Mouse (Mus musculus) forebrain, embryonic 14.5 days (tissue): ENCODE measurements around the gene Nol10. TPM values are rescaled to one million over a fixed set of nuclear protein-coding genes. Genes with fewer than 3 reads are reported as not detected.
"Not testable (repeated sequence)": the region's sequence is repeated elsewhere in the genome, so short reads cannot be mapped to it uniquely, and the experiment has no call there.

Source experiments
- ATAC-seq: fragments of 200-750 bp; cut with Nextera tagmentation; 2 replicates; pipeline ENCODE4 v1.8.0; 2017; ENCODE audit warnings: mild to moderate bottlenecking, moderate library complexity
- DNase-seq: peaks from one replicate; pipeline ENCODE4 v3.0.0-alpha.2; 2015; ENCODE audit warnings: low spot score
- H3K27ac ChIP-seq: fragments of 300-500 bp; sonication (generic); 2 replicates; pipeline ENCODE4 v1.5.1; 2014; ENCODE audit warnings: low read depth, mild to moderate bottlenecking, control low read depth, low read length, moderate library complexity
- H3K27me3 ChIP-seq: fragments of 300-500 bp; sonication (generic); replicated peaks from 2 replicates; pipeline ENCODE4 v1.6.1; 2014; ENCODE audit warnings: low read length, control low read depth, mixed read lengths; ENCODE audit not compliant: control insufficient read depth, insufficient read depth
- H3K36me3 ChIP-seq: fragments of 300-500 bp; sonication (generic); 2 replicates; pipeline ENCODE4 v1.6.1; 2014; ENCODE audit warnings: low read length, control low read depth; ENCODE audit not compliant: control insufficient read depth, insufficient read depth
- H3K4me1 ChIP-seq: fragments of 300-500 bp; sonication (generic); 2 replicates; pipeline ENCODE4 v1.6.1; 2014; ENCODE audit warnings: antibody characterized with exemption, low read length, control low read depth; ENCODE audit not compliant: control insufficient read depth, insufficient read depth
- H3K4me2 ChIP-seq: fragments of 300-500 bp; sonication (generic); 2 replicates; pipeline ENCODE4 v1.6.1; 2014; ENCODE audit warnings: mild to moderate bottlenecking, control low read depth, low read length
- H3K4me3 ChIP-seq: fragments of 300-500 bp; sonication (generic); 2 replicates; pipeline ENCODE4 v1.5.1; 2014; ENCODE audit warnings: low read depth, low read length, control low read depth
- H3K9ac ChIP-seq: fragments of 300-500 bp; sonication (generic); 2 replicates; pipeline ENCODE4 v1.6.1; 2014; ENCODE audit warnings: mild to moderate bottlenecking, low read length, control low read depth, moderate library complexity
- H3K9me3 ChIP-seq: fragments of 300-500 bp; sonication (generic); replicated peaks from 2 replicates; pipeline ENCODE4 v1.6.1; 2016; ENCODE audit warnings: low read length, control low read depth, mixed read lengths; ENCODE audit not compliant: control insufficient read depth
- WGBS: fragments of 180-500 bp; shearing (Covaris S2); extraction: QIAGEN DNeasy Blood & Tissue Kit; methylation state at CpG from one replicate; pipeline ENCODE4 v1.1.7; 2014; 5-methylcytosine and 5-hydroxymethylcytosine counted together
- polyA plus RNA-seq: library from polyadenylated mRNA; unstranded; fragments of >200 nt; fragmentation: Nextera tagmentation; extraction: Ambion mirVana; gene quantifications from 2 replicates; pipeline ENCODE4 v1.2.1, GENCODE M21; 2014

Nol10 gene
- polyA plus RNA-seq, 1 experiment from 2014 or later, result 19.5 TPM

DNA sequence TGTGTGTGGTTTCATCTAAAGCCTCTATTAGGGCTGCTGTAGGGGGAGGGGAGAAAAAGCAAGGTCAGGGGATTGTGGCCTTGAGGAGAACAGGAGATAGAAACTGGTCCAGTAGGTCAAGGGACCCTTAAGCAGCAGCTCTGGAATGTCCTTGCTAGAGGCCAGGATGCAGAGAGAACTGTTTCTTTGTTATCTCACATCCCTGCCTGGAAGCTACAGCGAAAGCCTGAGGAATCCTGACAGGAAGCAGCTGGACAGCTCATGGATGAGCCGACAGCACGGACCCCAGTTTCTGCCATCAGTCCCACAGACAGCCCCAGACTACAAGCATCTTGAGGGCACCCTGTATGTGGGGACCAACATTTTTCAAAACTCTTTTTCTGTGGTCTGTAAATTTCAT, 120.1 kb downstream of the Nol10 start:
- no peaks in the 10 kb centered on the region for H3K9me3 ChIP-seq
- H3K4me2 ChIP-seq, result no peak overlapping the region
- H3K4me3 ChIP-seq, result no peak overlapping the region
- H3K36me3 ChIP-seq, result no peaks in the 10 kb centered on the region
- no peaks in the 10 kb centered on the region for H3K4me1 ChIP-seq
- H3K9ac ChIP-seq, result no peak overlapping the region
- WGBS, result 86% methylated on average over 3 of the region's 3 CpGs
- no peak overlapping the region for H3K27ac ChIP-seq
- ATAC-seq, result no peak
- no peaks in the 10 kb centered on the region for H3K27me3 ChIP-seq
- DNase-seq, result no peak

DNA sequence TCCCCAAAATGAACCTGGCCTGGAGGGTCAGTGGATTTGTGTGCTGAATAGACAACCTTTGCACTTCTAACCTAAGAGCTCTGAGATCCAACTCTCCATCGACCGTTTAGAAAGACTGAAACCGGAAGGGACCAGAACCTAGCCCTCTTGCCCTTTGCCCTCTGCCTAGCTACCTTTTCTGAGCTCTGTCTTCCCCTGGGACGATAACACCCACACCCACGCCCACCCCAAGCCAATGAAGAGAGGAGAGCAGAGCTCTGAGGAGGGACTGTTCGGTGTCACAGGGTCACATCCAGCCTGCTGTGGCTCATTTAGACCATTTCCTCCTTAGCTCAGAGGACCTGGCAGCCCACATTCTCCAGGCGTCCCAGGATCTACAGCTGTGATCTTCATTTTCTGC, 121.6 kb downstream of the Nol10 start:
- ATAC-seq (no peak), DNase-seq (no peak)
- no peaks in the 10 kb centered on the region for H3K27me3 ChIP-seq
- no peak overlapping the region for H3K4me2 ChIP-seq
- H3K36me3 ChIP-seq, result no peaks in the 10 kb centered on the region
- no peak overlapping the region for H3K27ac ChIP-seq
- H3K4me3 ChIP-seq, result no peak overlapping the region
- H3K9ac ChIP-seq, result no peak overlapping the region
- WGBS, result 90% methylated on average over 7 of the region's 7 CpGs
- H3K4me1 ChIP-seq, result no peaks in the 10 kb centered on the region
- no peaks in the 10 kb centered on the region for H3K9me3 ChIP-seq

DNA sequence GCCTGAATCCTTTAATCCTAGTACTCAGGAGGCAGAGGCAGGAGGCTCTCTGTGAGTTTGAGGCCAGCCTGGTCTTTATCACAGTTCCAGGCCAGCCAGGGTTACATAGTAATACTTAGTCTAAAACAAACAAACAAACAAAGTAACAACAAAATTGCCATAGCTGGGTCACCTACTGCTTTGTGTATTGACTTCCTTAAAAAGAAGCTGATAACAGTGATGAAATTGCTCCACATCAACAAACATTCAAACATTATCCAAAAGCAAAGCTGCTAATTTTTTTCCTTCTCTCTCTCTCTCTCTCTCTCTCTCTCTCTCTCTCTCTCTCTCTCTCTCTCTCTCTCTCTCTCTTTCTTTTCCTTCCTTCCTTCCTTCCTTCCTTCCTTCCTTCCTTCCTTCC, 122.3 kb downstream of the Nol10 start:
- H3K27ac ChIP-seq, H3K36me3 ChIP-seq, ATAC-seq, H3K4me3 ChIP-seq, H3K4me2 ChIP-seq, H3K9ac ChIP-seq, H3K27me3 ChIP-seq, H3K4me1 ChIP-seq, DNase-seq, H3K9me3 ChIP-seq: not testable (repeated sequence)

DNA sequence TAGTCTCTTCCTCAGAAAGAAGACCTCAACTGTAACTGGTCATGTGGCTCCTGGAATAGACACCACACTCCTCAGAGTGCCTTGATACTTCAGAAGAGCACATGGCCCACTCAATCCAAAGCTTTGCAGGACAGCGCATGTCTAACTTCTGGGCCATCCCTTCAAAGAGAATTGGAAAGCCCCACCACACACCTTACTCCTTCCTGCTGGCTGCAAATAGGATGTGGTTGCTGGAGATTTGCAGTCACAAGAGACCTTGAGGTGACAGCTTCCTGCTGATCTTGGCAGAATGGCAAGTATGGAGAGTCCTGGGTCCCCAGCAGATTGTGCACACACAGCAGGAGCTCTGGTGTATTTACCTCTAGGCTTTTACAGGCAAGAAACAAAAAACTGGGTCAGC, 123.1 kb downstream of the Nol10 start:
- DNase-seq, result no peak
- no peak for ATAC-seq
- no peak overlapping the region for H3K27ac ChIP-seq
- no peak overlapping the region for H3K4me3 ChIP-seq
- H3K4me2 ChIP-seq, result no peak overlapping the region
- H3K9me3 ChIP-seq, result no peaks in the 10 kb centered on the region
- WGBS, result 96% methylated on average over 1 of the region's 1 CpGs
- no peaks in the 10 kb centered on the region for H3K27me3 ChIP-seq
- no peaks in the 10 kb centered on the region for H3K4me1 ChIP-seq
- no peaks in the 10 kb centered on the region for H3K36me3 ChIP-seq
- H3K9ac ChIP-seq, result no peak overlapping the region

DNA sequence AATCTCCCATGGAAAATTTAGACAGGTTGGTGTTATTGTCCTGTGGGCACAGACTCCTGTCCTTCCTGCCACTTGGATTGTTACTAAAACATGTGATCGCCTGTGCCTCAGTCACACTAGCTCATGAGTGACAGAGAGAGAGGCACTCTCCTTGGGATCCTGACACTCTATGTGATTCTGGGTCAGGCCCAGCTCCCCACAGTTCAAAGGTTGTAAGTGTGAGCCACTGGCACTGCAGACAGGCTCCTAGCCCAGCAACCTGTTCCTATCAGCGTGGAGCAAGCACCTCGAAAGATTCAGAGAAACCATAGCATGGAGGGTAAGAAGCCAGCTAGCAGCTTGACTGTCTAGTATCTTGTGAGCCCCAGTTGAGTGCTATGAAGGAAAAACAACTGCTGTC, 124.9 kb downstream of the Nol10 start:
- no peaks in the 10 kb centered on the region for H3K4me1 ChIP-seq

DNA sequence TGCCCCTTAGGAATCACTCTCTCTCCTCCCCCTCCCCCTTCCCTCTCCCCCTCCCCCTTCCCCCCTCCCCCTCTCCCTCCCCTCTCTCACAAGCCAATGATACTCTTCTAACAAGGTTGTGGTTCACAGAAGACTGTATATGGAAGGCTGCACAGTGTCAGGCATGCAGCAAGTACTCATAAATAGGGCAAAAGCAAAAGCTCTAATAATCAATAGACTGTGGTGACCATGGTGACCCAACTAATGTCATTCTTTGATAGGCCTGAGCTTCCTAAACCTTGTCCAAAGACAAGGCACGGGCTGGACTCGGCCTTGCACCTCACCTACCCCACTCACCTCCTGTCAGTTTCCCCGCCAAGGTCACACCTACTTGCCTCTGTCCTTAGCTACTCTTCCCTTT, 125.6 kb downstream of the Nol10 start:
- DNase-seq, result no peak

More for the DNA sequence above, 124.9 kb downstream of the Nol10 start:
- Histone ChIP-seq H3K27ac (no peak overlapping the region), H3K9ac (no peak overlapping the region), H3K36me3 (no peaks in the 10 kb centered on the region), H3K4me2 (no peak overlapping the region), H3K4me3 (no peak overlapping the region), H3K9me3 (no peaks in the 10 kb centered on the region), H3K27me3 (no peaks in the 10 kb centered on the region)
- DNase-seq (no peak), ATAC-seq (no peak)
- 95% methylated on average over 3 of the region's 3 CpGs for WGBS

DNA sequence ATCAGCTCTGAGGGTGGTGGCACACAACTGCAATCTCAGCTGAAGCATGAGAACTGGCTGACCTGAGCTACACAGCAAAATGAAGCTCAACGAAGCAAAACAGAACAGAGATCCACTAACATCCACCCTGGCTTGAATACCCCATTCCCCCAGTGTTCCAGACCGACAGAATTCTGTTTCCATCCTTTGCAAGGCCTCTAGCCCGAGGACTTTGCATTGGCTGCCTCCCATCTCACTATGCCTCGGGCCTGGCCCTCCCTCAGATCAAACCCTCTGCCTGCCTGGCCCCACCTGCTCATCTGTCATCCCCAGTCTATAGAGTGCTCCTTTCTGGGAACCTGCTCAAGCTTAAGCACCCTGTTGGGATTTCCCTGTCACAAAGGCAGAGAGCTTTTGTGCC, 126.4 kb downstream of the Nol10 start:
- 60% methylated on average over 4 of the region's 4 CpGs for WGBS
- Histone ChIP-seq H3K9me3 (no peaks in the 10 kb centered on the region), H3K9ac (no peak overlapping the region), H3K4me3 (no peak overlapping the region), H3K36me3 (no peaks in the 10 kb centered on the region), H3K27ac (no peak overlapping the region), H3K4me2 (no peak overlapping the region), H3K4me1 (no peaks in the 10 kb centered on the region), H3K27me3 (no peaks in the 10 kb centered on the region)
- ATAC-seq (no peak), DNase-seq (no peak)

More for the DNA sequence above, 125.6 kb downstream of the Nol10 start:
- H3K27ac ChIP-seq, result no peak overlapping the region
- H3K36me3 ChIP-seq, result no peaks in the 10 kb centered on the region
- no peak for ATAC-seq
- no peaks in the 10 kb centered on the region for H3K9me3 ChIP-seq
- 90% methylated on average over 3 of the region's 3 CpGs for WGBS
- no peaks in the 10 kb centered on the region for H3K27me3 ChIP-seq
- H3K4me3 ChIP-seq, result no peak overlapping the region
- H3K4me2 ChIP-seq, result no peak overlapping the region
- H3K9ac ChIP-seq, result no peak overlapping the region
- H3K4me1 ChIP-seq, result no peaks in the 10 kb centered on the region

DNA sequence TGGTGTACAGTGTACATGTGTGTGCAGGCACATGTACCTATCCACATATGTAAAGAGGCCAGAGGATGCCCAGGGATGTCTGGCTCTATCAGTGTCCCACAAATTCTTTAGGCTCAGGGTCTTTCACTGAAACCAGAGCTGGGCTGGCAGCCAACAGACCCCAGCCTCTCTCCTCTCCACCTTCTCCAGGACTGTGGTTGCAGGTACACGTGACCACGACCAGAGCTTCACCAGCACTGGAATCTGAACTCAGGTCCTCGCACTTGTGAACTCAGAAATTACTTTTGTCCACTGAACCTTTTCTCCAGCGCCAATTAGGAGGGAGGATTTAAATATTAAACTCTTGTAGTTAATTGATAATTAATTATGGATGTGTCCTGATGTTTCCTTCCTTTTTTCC, 126.9 kb downstream of the Nol10 start:
- no peaks in the 10 kb centered on the region for H3K4me1 ChIP-seq
- DNase-seq, result no peak
- H3K9ac ChIP-seq, result no peak overlapping the region
- 77% methylated on average over 4 of the region's 4 CpGs for WGBS
- no peak for ATAC-seq
- no peaks in the 10 kb centered on the region for H3K36me3 ChIP-seq
- no peak overlapping the region for H3K27ac ChIP-seq
- H3K27me3 ChIP-seq, result no peaks in the 10 kb centered on the region
- no peaks in the 10 kb centered on the region for H3K9me3 ChIP-seq
- H3K4me2 ChIP-seq, result no peak overlapping the region
- no peak overlapping the region for H3K4me3 ChIP-seq

DNA sequence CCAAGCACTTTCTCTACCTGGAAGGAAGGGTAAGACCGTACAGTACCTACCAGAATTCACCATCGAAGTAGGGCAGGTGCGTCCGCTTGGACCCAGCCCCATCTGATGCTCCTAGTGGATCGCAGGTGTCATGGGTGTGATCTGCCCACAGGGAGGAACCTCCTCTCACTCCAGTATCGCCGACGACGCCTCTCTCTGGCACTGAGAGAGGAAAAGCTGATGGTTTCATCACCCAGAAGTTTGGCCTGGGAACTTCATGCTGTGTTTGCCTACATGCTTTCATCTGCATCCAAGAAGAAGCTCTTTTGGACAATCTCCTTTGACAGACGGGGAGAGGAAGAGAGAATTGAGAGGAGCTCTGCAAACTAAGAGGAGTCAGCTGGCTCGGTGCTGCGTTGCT, 129.9 kb downstream of the Nol10 start:
- Histone ChIP-seq H3K9me3 (no peaks in the 10 kb centered on the region), H3K36me3 (no peaks in the 10 kb centered on the region), H3K27me3 (no peaks in the 10 kb centered on the region), H3K4me2 (no peak overlapping the region), H3K9ac (no peak overlapping the region), H3K4me1 (no peaks in the 10 kb centered on the region), H3K27ac (no peak overlapping the region), H3K4me3 (no peak overlapping the region)
- no peak for DNase-seq
- ATAC-seq, result no peak
- WGBS, result 88% methylated on average over 12 of the region's 12 CpGs

DNA sequence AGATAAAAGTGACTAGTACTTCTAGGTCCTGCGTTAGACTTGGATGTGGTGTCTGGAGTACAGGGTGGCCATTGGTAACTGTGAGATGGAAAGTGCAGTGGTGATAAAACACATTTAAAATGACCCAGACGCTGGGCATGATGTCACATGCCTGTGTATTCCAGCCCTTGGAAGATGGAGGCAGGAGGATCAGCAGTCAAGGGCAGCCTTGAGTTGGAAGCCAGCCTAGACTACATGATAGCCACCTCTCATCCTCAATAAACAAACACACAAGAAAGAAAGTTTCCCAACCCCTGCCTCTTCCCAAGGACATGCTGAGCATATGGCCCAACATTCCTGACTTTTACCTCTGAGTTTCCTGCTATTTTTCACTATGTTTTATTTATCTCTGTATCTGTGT, 130.6 kb downstream of the Nol10 start:
- WGBS, result 90% methylated on average over 2 of the region's 2 CpGs
- no peak overlapping the region for H3K9ac ChIP-seq
- no peaks in the 10 kb centered on the region for H3K4me1 ChIP-seq
- DNase-seq, result no peak
- no peak overlapping the region for H3K27ac ChIP-seq
- no peak overlapping the region for H3K4me3 ChIP-seq
- no peaks in the 10 kb centered on the region for H3K9me3 ChIP-seq
- H3K4me2 ChIP-seq, result no peak overlapping the region
- ATAC-seq, result no peak
- H3K27me3 ChIP-seq, result no peaks in the 10 kb centered on the region
- no peaks in the 10 kb centered on the region for H3K36me3 ChIP-seq
